Comparison of ENCODE assay signal across 8 mouse cellular contexts in genomic region chr2:18056786-18057255, GRCm38 (mm10). TPM values are rescaled to one million over a fixed set of nuclear protein-coding genes. Genes with fewer than 3 reads are reported as not detected.
DNase-seq lines count a peak whose midpoint lies in the region; ATAC-seq and TF ChIP-seq lines count a peak whose summit lies in the region.

No protein-coding gene starts in this region.

- peak overlapping the region; percentile 33 for H3ac ChIP-seq in myocyte (ENCODE audit: control insufficient read depth, insufficient read length)

- no peaks in the 10 kb centered on the region for H3K27me3 ChIP-seq in kidney, embryonic 14.5 days (ENCODE audit: control insufficient read depth, insufficient read depth, low read length)
- H3K27me3 ChIP-seq in liver, embryonic 11.5 days (replicated peaks; ENCODE audit: control insufficient read depth, insufficient read depth, low read length): no peaks in the 10 kb centered on the region
- H3K27me3 ChIP-seq in myocyte (ENCODE audit: control insufficient read depth, insufficient read depth, insufficient read length): no peaks in the 10 kb centered on the region

- H3K79me2 ChIP-seq in myocyte (ENCODE audit: control insufficient read depth, insufficient read depth): no peaks in the 10 kb centered on the region

- H3K27ac ChIP-seq in embryonic fibroblast, embryonic 13.5 days (ENCODE audit: insufficient read depth, low read length): peak overlapping the region; percentile 100
- peak overlapping the region; percentile 98 for H3K27ac ChIP-seq in kidney, embryonic 14.5 days (ENCODE audit: low read depth, low read length)
- H3K27ac ChIP-seq in liver, embryonic 11.5 days (ENCODE audit: low read depth, low read length): peak overlapping the region; percentile 100

- TF ChIP-seq POLR2A in embryonic fibroblast, embryonic 13.5 days (IDR thresholded peaks at IDR 0.05; ENCODE audit: low read depth, low read length): peak; percentile 90
- TF ChIP-seq POLR2A in myocyte (IDR thresholded peaks at IDR 0.05; ENCODE audit: insufficient read length, low read depth): peak; percentile 79

- H3K4me2 ChIP-seq in kidney, embryonic 14.5 days (replicated peaks; ENCODE audit: low read depth, low read length): peak overlapping the region; percentile 86
- peak overlapping the region; percentile 87 for H3K4me2 ChIP-seq in liver, embryonic 11.5 days
- peak overlapping the region; percentile 82 for H3K4me2 ChIP-seq in myocyte (ENCODE audit: low read depth)

- H3K9ac ChIP-seq in kidney, embryonic 14.5 days (ENCODE audit: low read depth, low read length): peak overlapping the region; percentile 94
- H3K9ac ChIP-seq in liver, embryonic 11.5 days (ENCODE audit: low read depth, low read length): peak overlapping the region; percentile 85

- under 1% methylated on average over 38 of the region's 50 CpGs for whole genome bisulfite sequencing in kidney, embryonic 14.5 days
- 2% methylated on average over 37 of the region's 50 CpGs for WGBS in liver, embryonic 11.5 days

- peak overlapping the region; percentile 65 for H3K4me3 ChIP-seq in embryonic fibroblast, embryonic 13.5 days (ENCODE audit: insufficient read depth, low read length)
- peak overlapping the region; percentile 60 for H3K4me3 ChIP-seq in kidney, embryonic 14.5 days (ENCODE audit: low read length)
- peak overlapping the region; percentile 60 for H3K4me3 ChIP-seq in liver, embryonic 11.5 days (ENCODE audit: low read depth, low read length)
- peak overlapping the region; percentile 65 for H3K4me3 ChIP-seq in myocyte

- H3K9me3 ChIP-seq in kidney, embryonic 14.5 days (ENCODE audit: control insufficient read depth, low read length): no peaks in the 10 kb centered on the region
- H3K9me3 ChIP-seq in liver, embryonic 11.5 days (ENCODE audit: control insufficient read depth, low read length): no peaks in the 10 kb centered on the region

- H3K4me1 ChIP-seq in embryonic fibroblast, embryonic 13.5 days (ENCODE audit: control insufficient read depth, insufficient read depth, low read length): no peaks in the 10 kb centered on the region
- peaks cover 10% of the 10 kb centered on the region; the same call in 1 of the 2 replicates for H3K4me1 ChIP-seq in kidney, embryonic 14.5 days (ENCODE audit: control insufficient read depth, insufficient read depth, low read length)
- peaks cover 5% of the 10 kb centered on the region; the same call in 1 of the 2 replicates for H3K4me1 ChIP-seq in liver, embryonic 11.5 days (replicated peaks; ENCODE audit: control insufficient read depth, insufficient read depth, low read length)

- DNase-seq in 416B (ENCODE audit: low read depth): peak; percentile 97
- peak; percentile 98 for DNase-seq in adrenal gland, postnatal 25 days
- DNase-seq in heart, adult 9 months (ENCODE audit: low spot score in 2 of 2): peak; percentile 98
- DNase-seq in liver, embryonic 11.5 days (ENCODE audit: low spot score): peak; percentile 95
- peak; percentile 89 to 92 for DNase-seq in spleen, postnatal 4 days (ENCODE audit: low spot score in 2 of 2)

- ATAC-seq in kidney, embryonic 14.5 days (ENCODE audit: low FRiP score, low TSS enrichment): peak; percentile 98
- ATAC-seq in liver, embryonic 11.5 days (replicated peaks; ENCODE audit: low FRiP score): peak; percentile 94

- no peaks in the 10 kb centered on the region for H3K36me3 ChIP-seq in kidney, embryonic 14.5 days (ENCODE audit: control insufficient read depth, insufficient read depth, low read length)
- H3K36me3 ChIP-seq in liver, embryonic 11.5 days (ENCODE audit: control insufficient read depth, insufficient read depth, low read length): no peaks in the 10 kb centered on the region
- no peaks in the 10 kb centered on the region for H3K36me3 ChIP-seq in myocyte (ENCODE audit: control insufficient read depth, insufficient read depth)

- TF ChIP-seq CTCF in embryonic fibroblast, embryonic 13.5 days (IDR thresholded peaks at IDR 0.05; ENCODE audit: borderline replicate concordance, insufficient read depth, low read length): no peak

TF ChIP-seq in myocyte, 11 proteins besides CTCF, POLR2A, EP300 and RAD21:
- no peak for TF ChIP-seq SRF (IDR thresholded peaks at IDR 0.05; ENCODE audit: control insufficient read depth, insufficient read length, low read depth)
- no peak for TF ChIP-seq USF1 (IDR thresholded peaks at IDR 0.05; ENCODE audit: low read depth)
- peak; percentile 75 for TF ChIP-seq POLR2AphosphoS2 (IDR thresholded peaks at IDR 0.05; ENCODE audit: insufficient read length, low read depth)
- peak; percentile 12 for TF ChIP-seq E2F4 (IDR thresholded peaks at IDR 0.05; ENCODE audit: insufficient read depth)

RNA-seq across cellular contexts. Expression of gene Mllt10, which starts 1.8 kb away (rescaled TPM):
- total RNA-seq in adrenal gland, postnatal 25 days (2021): 59.0 and 68.1 TPM in 2 replicates
- polyA plus RNA-seq in embryonic fibroblast, embryonic 13.5 days (2011; ENCODE audit: insufficient read length, low read depth, missing spikeins): 49.3 and 52.0 TPM in 2 replicates
- polyA plus RNA-seq in kidney, embryonic 14.5 days (2014; fragmentation: Nextera tagmentation; extraction: Ambion mirVana): 58.7 and 74.9 TPM in 2 replicates
- 34.0 and 39.9 TPM in 2 replicates for polyA plus RNA-seq in liver, embryonic 11.5 days (2014; fragmentation: Nextera tagmentation; extraction: Ambion mirVana)
- polyA plus RNA-seq in myocyte (2012; fragmentation: generic; extraction: Trizol): 12.5 TPM

RNA-seq across cellular contexts. Expression of gene Skida1, which starts 8.0 kb away (rescaled TPM):
- total RNA-seq in adrenal gland, postnatal 25 days (2021): 4.2 and 5.4 TPM in 2 replicates
- polyA plus RNA-seq in embryonic fibroblast, embryonic 13.5 days (2011; ENCODE audit: insufficient read length, low read depth, missing spikeins): 4.4 and 8.5 TPM in 2 replicates
- 10.5 and 11.4 TPM in 2 replicates for polyA plus RNA-seq in kidney, embryonic 14.5 days (2014; fragmentation: Nextera tagmentation; extraction: Ambion mirVana)
- polyA plus RNA-seq in liver, embryonic 11.5 days (2014; fragmentation: Nextera tagmentation; extraction: Ambion mirVana): 1.6 and 2.4 TPM in 2 replicates
- polyA plus RNA-seq in myocyte (2012; fragmentation: generic; extraction: Trizol): 0.12 TPM

RNA-seq across cellular contexts. Expression of gene A930004D18Rik, which starts 19.3 kb away (rescaled TPM):
- total RNA-seq in adrenal gland, postnatal 25 days (2021): 2.1 and 3.7 TPM in 2 replicates
- polyA plus RNA-seq in embryonic fibroblast, embryonic 13.5 days (2011; ENCODE audit: insufficient read length, low read depth, missing spikeins): 6.4 and 8.6 TPM in 2 replicates
- polyA plus RNA-seq in kidney, embryonic 14.5 days (2014; fragmentation: Nextera tagmentation; extraction: Ambion mirVana): 9.4 and 10.0 TPM in 2 replicates
- 3.4 and 3.9 TPM in 2 replicates for polyA plus RNA-seq in liver, embryonic 11.5 days (2014; fragmentation: Nextera tagmentation; extraction: Ambion mirVana)
- 1.8 TPM for polyA plus RNA-seq in myocyte (2012; fragmentation: generic; extraction: Trizol)

Comparison
In these comparisons a context has a peak if more than half of its experiments do, and no peak if none do; other contexts are left out.
1. Peak in every context shown above with its lines: DNase-seq, ATAC-seq, H3K4me3 ChIP-seq and H3K27ac ChIP-seq.